In the genomic region with DNA sequence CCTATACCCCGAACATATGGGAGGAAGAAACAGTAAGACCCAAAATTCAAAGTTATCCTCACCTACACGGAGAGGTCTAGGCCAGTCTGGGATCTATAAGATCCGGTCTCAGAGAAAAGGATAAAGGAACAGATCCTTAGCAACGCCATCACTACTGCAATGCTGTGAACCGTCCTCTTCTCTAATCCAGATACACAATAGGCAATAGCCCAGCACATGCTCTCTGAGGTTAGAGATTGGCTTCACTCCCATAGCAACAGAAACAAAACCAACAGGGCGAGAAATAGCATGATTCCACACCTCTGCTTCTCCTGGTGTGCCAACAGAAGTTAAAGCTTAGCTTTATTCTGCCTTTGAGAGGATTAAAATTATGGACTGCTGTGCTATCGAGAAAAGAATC, we compare ENCODE assay signal across 20 mouse cellular contexts.
DNase-seq lines count a peak whose midpoint lies in the region; ATAC-seq lines count a peak whose summit lies in the region.
"Had no signal": no experiment of that assay in that cellular context is flagged by ENCODE, and none has a peak within 500 bp of the region (broad histone marks: within the 10 kb centered on the region; RNA-seq: fewer than 3 reads in every experiment).

No protein-coding gene starts in this region.

- no peaks in the 10 kb centered on the region for H3K27me3 ChIP-seq in hindbrain, embryonic 15.5 days
- no peaks in the 10 kb centered on the region for H3K27me3 ChIP-seq in hindbrain, embryonic 13.5 days
- H3K27me3 ChIP-seq in midbrain, embryonic 13.5 days = no peaks in the 10 kb centered on the region
- H3K27me3 ChIP-seq: embryonic facial prominence, embryonic 15.5 days; hindbrain, embryonic 12.5 days had no signal

- peaks cover 3% of the 10 kb centered on the region; the same call in 1 of the 2 replicates for H3K4me1 ChIP-seq in hindbrain, embryonic 15.5 days (replicated peaks)
- H3K4me1 ChIP-seq in hindbrain, embryonic 13.5 days (replicated peaks) = 0 out of 2 replicates have a peak, but pooled peaks cover 3% of the 10 kb centered on the region
- 0 out of 2 replicates have a peak, but pooled peaks cover 9% of the 10 kb centered on the region for H3K4me1 ChIP-seq in midbrain, embryonic 13.5 days (replicated peaks)
- H3K4me1 ChIP-seq: embryonic facial prominence, embryonic 15.5 days; heart, embryonic 10.5 days; hindbrain, embryonic 12.5 days had no signal

- H3K36me3 ChIP-seq in hindbrain, embryonic 15.5 days = no peaks in the 10 kb centered on the region
- H3K36me3 ChIP-seq in hindbrain, embryonic 13.5 days = no peaks in the 10 kb centered on the region
- no peaks in the 10 kb centered on the region for H3K36me3 ChIP-seq in midbrain, embryonic 13.5 days
- H3K36me3 ChIP-seq: embryonic facial prominence, embryonic 15.5 days; G1E; heart, embryonic 10.5 days; hindbrain, embryonic 12.5 days had no signal

- peak; percentile 35 for DNase-seq in cerebellum, adult 9-10 months
- DNase-seq in cerebellum, postnatal 4 days (ENCODE audit: low spot score in 2 of 2) = no peak
- peak; percentile 60 for DNase-seq in brain, adult 2 months (ENCODE audit: low read depth, low spot score)
- no peak for DNase-seq in right cerebral cortex, postnatal 14 days
- no peak for DNase-seq in spleen, postnatal 36 days (ENCODE audit: low spot score in 2 of 2)
- DNase-seq: adrenal gland, postnatal 10 days; left cerebral cortex, postnatal 4 days; liver had no signal

- 72% methylated on average over 7 of the region's 7 CpGs for WGBS in hindbrain, embryonic 15.5 days
- WGBS in hindbrain, embryonic 13.5 days = 72% methylated on average over 7 of the region's 7 CpGs
- 23% methylated on average over 7 of the region's 7 CpGs for WGBS in midbrain, embryonic 13.5 days

- ATAC-seq in hindbrain, embryonic 15.5 days (ENCODE audit: low FRiP score, low read depth) = 0 out of 2 replicates have a peak, but pooled peaks have one; percentile 42
- ATAC-seq in hindbrain, embryonic 13.5 days (ENCODE audit: low FRiP score) = no peak
- ATAC-seq in midbrain, embryonic 13.5 days = peak; percentile 80
- ATAC-seq: activated CD4-positive, CD25-positive, alpha-beta regulatory T cell, adult 4 months; CD4-positive, CD25-positive, alpha-beta regulatory T cell, adult 4 months; intestine, postnatal 0 days; lung, postnatal 0 days had no signal

- H3K27ac ChIP-seq in hindbrain, embryonic 15.5 days (replicated peaks) = no peak overlapping the region
- no peak overlapping the region for H3K27ac ChIP-seq in hindbrain, embryonic 13.5 days
- no peak overlapping the region for H3K27ac ChIP-seq in midbrain, embryonic 13.5 days
- H3K27ac ChIP-seq: embryonic facial prominence, embryonic 15.5 days; heart, embryonic 10.5 days; hindbrain, embryonic 12.5 days; kidney, postnatal 0 days had no signal

- H3K9me3 ChIP-seq in hindbrain, embryonic 15.5 days = no peaks in the 10 kb centered on the region
- H3K9me3 ChIP-seq in hindbrain, embryonic 13.5 days = no peaks in the 10 kb centered on the region
- H3K9me3 ChIP-seq in midbrain, embryonic 13.5 days = no peaks in the 10 kb centered on the region
- H3K9me3 ChIP-seq: embryonic facial prominence, embryonic 15.5 days; G1E; heart, embryonic 10.5 days; hindbrain, embryonic 12.5 days had no signal

- H3K4me3 ChIP-seq in hindbrain, embryonic 15.5 days = no peak overlapping the region
- no peak overlapping the region for H3K4me3 ChIP-seq in hindbrain, embryonic 13.5 days
- no peak overlapping the region for H3K4me3 ChIP-seq in midbrain, embryonic 13.5 days (replicated peaks)
- H3K4me3 ChIP-seq: embryonic facial prominence, embryonic 15.5 days; heart, embryonic 10.5 days; hindbrain, embryonic 12.5 days had no signal

- H3K4me2 ChIP-seq in hindbrain, embryonic 15.5 days = no peak overlapping the region
- no peak overlapping the region for H3K4me2 ChIP-seq in hindbrain, embryonic 13.5 days
- no peak overlapping the region for H3K4me2 ChIP-seq in midbrain, embryonic 13.5 days (replicated peaks)
- H3K4me2 ChIP-seq: embryonic facial prominence, embryonic 15.5 days; hindbrain, embryonic 12.5 days had no signal

- no peak overlapping the region for H3K9ac ChIP-seq in hindbrain, embryonic 15.5 days
- H3K9ac ChIP-seq in hindbrain, embryonic 13.5 days = no peak overlapping the region
- H3K9ac ChIP-seq in midbrain, embryonic 13.5 days (replicated peaks) = no peak overlapping the region
- H3K9ac ChIP-seq: embryonic facial prominence, embryonic 15.5 days; hindbrain, embryonic 12.5 days had no signal

Comparison
In these comparisons a context has a peak if more than half of its experiments do, and no peak if none do; other contexts are left out.
1. DNase-seq: peak in cerebellum, adult 9-10 months (single experiment) and brain, adult 2 months (single experiment); none in cerebellum, postnatal 4 days (0 of 2), right cerebral cortex, postnatal 14 days (single experiment) and spleen, postnatal 36 days (0 of 2).